Mouse (Mus musculus) heart, embryonic 12.5 days (tissue): ENCODE data around the gene Vegfb. TPM values are rescaled to one million over a fixed set of nuclear protein-coding genes. Genes with fewer than 3 reads are reported as not detected.

ENCODE experiments used
- ATAC-seq: fragments of 200-750 bp; cut with Nextera tagmentation; 2 replicates; pipeline ENCODE4 v1.8.0; 2017; ENCODE audit warnings: moderate TSS enrichment, moderate library complexity; ENCODE audit not compliant: insufficient number of reproducible peaks, low FRiP score
- H3K27ac ChIP-seq: fragments of 300-500 bp; sonication (generic); 2 replicates; pipeline ENCODE4 v1.5.1; 2016; ENCODE audit warnings: mild to moderate bottlenecking, moderate library complexity; ENCODE audit not compliant: poor library complexity, severe bottlenecking
- H3K27me3 ChIP-seq: fragments of 300-500 bp; sonication (generic); replicated peaks from 2 replicates; pipeline ENCODE4 v1.6.1; 2016; ENCODE audit warnings: mild to moderate bottlenecking, moderate library complexity
- H3K36me3 ChIP-seq: fragments of 300-500 bp; sonication (generic); 2 replicates; pipeline ENCODE4 v1.6.1; 2016; ENCODE audit warnings: mild to moderate bottlenecking, moderate library complexity
- H3K4me1 ChIP-seq: fragments of 300-500 bp; sonication (generic); replicated peaks from 2 replicates; pipeline ENCODE4 v1.6.1; 2016; ENCODE audit warnings: mild to moderate bottlenecking
- H3K4me2 ChIP-seq: fragments of 300-500 bp; sonication (generic); 2 replicates; pipeline ENCODE4 v1.6.1; 2016; ENCODE audit warnings: mild to moderate bottlenecking, moderate library complexity
- H3K4me3 ChIP-seq: fragments of 300-500 bp; sonication (generic); 2 replicates; pipeline ENCODE4 v1.5.1; 2016; ENCODE audit warnings: mild to moderate bottlenecking
- H3K9ac ChIP-seq: fragments of 300-500 bp; sonication (generic); 2 replicates; pipeline ENCODE4 v1.6.1; 2016; ENCODE audit warnings: mild to moderate bottlenecking, moderate library complexity
- H3K9me3 ChIP-seq: fragments of 300-500 bp; sonication (generic); replicated peaks from 2 replicates; pipeline ENCODE4 v1.6.1; 2016; ENCODE audit warnings: mild to moderate bottlenecking, moderate library complexity
- WGBS: fragments of 180-500 bp; shearing (Covaris S2); methylation state at CpG from one replicate; pipeline ENCODE4 v1.1.7; 2016; 5-methylcytosine and 5-hydroxymethylcytosine counted together
- polyA plus RNA-seq: library from polyadenylated mRNA; unstranded; fragments of >200 nt; fragmentation: Nextera tagmentation; extraction: Ambion mirVana; gene quantifications from 2 replicates; pipeline ENCODE4 v1.2.1, GENCODE M21; 2016

Gene Vegfb
- polyA plus RNA-seq, 1 experiment from 2014 or later, result 136 TPM

DNA sequence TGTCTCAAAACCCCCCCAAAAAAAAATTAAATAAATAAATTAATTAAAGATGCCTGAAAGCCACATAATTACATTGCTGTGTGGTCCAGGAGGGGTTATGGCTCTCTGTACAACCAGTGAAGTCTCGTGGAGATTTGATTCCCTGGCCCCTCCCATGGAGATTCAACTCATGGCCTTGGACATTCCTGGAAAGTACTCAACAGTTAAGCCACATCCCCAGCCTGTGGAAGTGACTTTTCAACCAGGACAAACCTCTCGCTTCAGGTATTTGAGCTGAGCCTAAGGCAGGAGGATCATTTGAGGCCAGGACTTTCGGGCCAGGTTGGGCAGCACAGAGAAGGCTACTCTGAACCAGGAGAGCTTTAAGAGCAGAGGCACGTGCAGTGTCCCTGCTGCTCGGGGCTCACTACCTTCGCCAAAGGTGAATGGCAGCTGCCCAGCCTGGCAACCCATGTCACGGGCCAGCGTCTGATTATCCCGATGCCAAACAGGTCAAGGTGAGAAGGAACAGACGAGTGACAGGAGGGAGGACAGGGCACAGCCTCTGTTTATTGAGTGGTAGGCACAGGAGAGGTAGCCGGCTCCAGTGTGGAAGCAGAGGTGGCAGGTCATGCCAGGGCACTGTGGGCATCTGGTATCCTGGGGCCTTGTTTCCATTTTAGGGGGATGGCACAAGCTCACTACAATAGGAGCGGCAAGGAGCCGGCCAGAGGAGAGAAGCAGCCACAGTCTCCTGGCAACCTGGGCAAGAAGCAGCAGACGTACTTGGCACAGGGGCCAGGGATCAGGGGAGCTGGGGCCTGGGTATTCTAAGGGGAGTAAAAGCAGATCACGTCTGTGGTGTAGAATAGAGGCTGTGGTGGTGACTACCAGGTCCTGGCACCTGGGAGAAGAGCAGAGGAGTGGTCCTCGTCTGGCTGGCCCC, 49.6 kb downstream of the Vegfb start:
- H3K4me2 ChIP-seq, result no peak overlapping the region
- ATAC-seq, result no peak
- H3K9ac ChIP-seq, result no peak overlapping the region
- H3K4me3 ChIP-seq, result no peak overlapping the region
- 0 out of 2 replicates have a peak, but pooled peaks cover 2% of the 10 kb centered on the region for H3K36me3 ChIP-seq
- WGBS, result 78% methylated on average over 16 of the region's 16 CpGs
- H3K4me1 ChIP-seq, result peaks cover 33% of the 10 kb centered on the region
- H3K9me3 ChIP-seq, result no peaks in the 10 kb centered on the region
- peaks cover 44% of the 10 kb centered on the region for H3K27me3 ChIP-seq
- no peak overlapping the region for H3K27ac ChIP-seq

GRCm38 (mm10) chr19:6936299-6936698, 51.2 kb downstream of the Vegfb start:
- H3K27ac ChIP-seq, result no peak overlapping the region
- H3K36me3 ChIP-seq, result 0 out of 2 replicates have a peak, but pooled peaks cover 2% of the 10 kb centered on the region
- H3K4me2 ChIP-seq, result no peak overlapping the region
- H3K9ac ChIP-seq, result no peak overlapping the region
- H3K4me3 ChIP-seq, result no peak overlapping the region
- H3K9me3 ChIP-seq, result no peaks in the 10 kb centered on the region
- peaks cover 59% of the 10 kb centered on the region for H3K27me3 ChIP-seq
- no peak for ATAC-seq
- 14% methylated on average over 3 of the region's 3 CpGs for WGBS
- peaks cover 31% of the 10 kb centered on the region for H3K4me1 ChIP-seq

- Histone ChIP-seq H3K27ac (no peak within 1 kb of the TSS), H3K9me3 (no peaks in the 10 kb centered on the region), H3K36me3 (0 out of 2 replicates have a peak, but pooled peaks cover 2% of the 10 kb centered on the region), H3K4me2 (peak within 1 kb of the TSS; percentile 83), H3K9ac (peak within 1 kb of the TSS; percentile 53), H3K27me3 (peaks cover 74% of the 10 kb centered on the region), H3K4me1 (peaks cover 14% of the 10 kb centered on the region), H3K4me3 (peak within 1 kb of the TSS; percentile 43)
- ATAC-seq, result no peak
- WGBS, result 12% methylated on average over 23 of the region's 23 CpGs
Measured at GRCm38 (mm10) chr19:6934195-6934977, 53.1 kb downstream of the Vegfb start, which contains the start of gene Kcnk4. Gene Kcnk4, minus strand, starts transcription at chr19:6934515.

GRCm38 (mm10) chr19:6933436-6934194, 53.8 kb downstream of the Vegfb start:
- Histone ChIP-seq H3K27ac (no peak overlapping the region), H3K9ac (peak overlapping the region; percentile 53), H3K4me2 (peak overlapping the region; percentile 83), H3K9me3 (no peaks in the 10 kb centered on the region), H3K4me3 (peak overlapping the region; percentile 43), H3K36me3 (0 out of 2 replicates have a peak, but pooled peaks cover 2% of the 10 kb centered on the region), H3K4me1 (peaks cover 14% of the 10 kb centered on the region), H3K27me3 (peaks cover 81% of the 10 kb centered on the region)
- ATAC-seq, result peak; percentile 58
- WGBS, result 4% methylated on average over 58 of the region's 58 CpGs

DNA sequence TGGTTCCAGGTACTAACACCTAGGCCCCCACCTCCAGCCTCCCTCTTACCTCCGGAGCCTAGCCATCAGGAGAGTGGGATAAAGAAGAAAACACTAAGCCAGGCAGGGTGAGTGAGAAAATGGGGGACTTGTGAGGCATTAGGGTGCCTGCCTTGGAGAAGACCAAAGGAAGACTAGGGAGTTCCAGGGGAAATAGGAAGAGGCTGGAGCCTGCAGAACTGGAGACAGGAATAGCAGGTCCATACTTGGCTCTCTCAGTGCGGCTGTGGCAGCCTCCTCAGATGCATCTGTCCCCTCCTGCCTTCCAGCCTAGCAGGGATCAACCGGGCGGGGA, 54.4 kb downstream of the Vegfb start:
- H3K4me2 ChIP-seq, result peak overlapping the region; percentile 83
- H3K36me3 ChIP-seq, result 0 out of 2 replicates have a peak, but pooled peaks cover 2% of the 10 kb centered on the region
- ATAC-seq, result no peak
- peaks cover 83% of the 10 kb centered on the region for H3K27me3 ChIP-seq
- no peaks in the 10 kb centered on the region for H3K9me3 ChIP-seq
- peak overlapping the region; percentile 53; the same call in 1 of the 2 replicates for H3K9ac ChIP-seq
- no peak overlapping the region for H3K27ac ChIP-seq
- peaks cover 14% of the 10 kb centered on the region for H3K4me1 ChIP-seq
- WGBS, result 24% methylated on average over 4 of the region's 4 CpGs
- H3K4me3 ChIP-seq, result peak overlapping the region; percentile 43

Other genes starting within 250 kb of the Vegfb start
- 14.8 and 19.3 TPM in 2 replicates for gene Rps6ka4, start 147.0 kb downstream of the Vegfb start, polyA plus RNA-seq
- gene Ccdc88b, start 129.4 kb downstream of the Vegfb start, polyA plus RNA-seq, result 0.47 and 0.55 TPM in 2 replicates
- gene Trmt112, start 78.0 kb downstream of the Vegfb start, polyA plus RNA-seq, result 85.9 and 92.9 TPM in 2 replicates
- 202 and 218 TPM in 2 replicates for gene Prdx5, start 77.5 kb downstream of the Vegfb start, polyA plus RNA-seq
- gene Esrra, start 65.8 kb downstream of the Vegfb start, polyA plus RNA-seq, result 27.4 and 30.2 TPM in 2 replicates
- 2.2 and 2.3 TPM in 2 replicates for gene Catsperz, start 62.3 kb downstream of the Vegfb start, polyA plus RNA-seq
- 0.14 and 0.29 TPM in 2 replicates for gene Kcnk4, start 53.1 kb downstream of the Vegfb start, polyA plus RNA-seq
- gene Bad, start 45.8 kb downstream of the Vegfb start, polyA plus RNA-seq, result 53.4 and 54.5 TPM in 2 replicates
- gene Gpr137, start 45.2 kb downstream of the Vegfb start, polyA plus RNA-seq, result 21.0 and 23.7 TPM in 2 replicates
- 194 and 198 TPM in 2 replicates for gene Ppp1r14b, start 12.7 kb downstream of the Vegfb start, polyA plus RNA-seq
- 26.6 and 28.9 TPM in 2 replicates for gene Plcb3, start 11.2 kb downstream of the Vegfb start, polyA plus RNA-seq
- 73.3 and 81.9 TPM in 2 replicates for gene Fkbp2, start 7.2 kb downstream of the Vegfb start, polyA plus RNA-seq
- gene Dnajc4, start 4.9 kb upstream of the Vegfb start, polyA plus RNA-seq, result 32.7 and 33.9 TPM in 2 replicates
- 22.4 and 23.6 TPM in 2 replicates for gene Nudt22, start 8.5 kb upstream of the Vegfb start, polyA plus RNA-seq
- gene Trpt1, start 8.5 kb upstream of the Vegfb start, polyA plus RNA-seq, result 13.3 and 14.3 TPM in 2 replicates
- 9.3 and 11.7 TPM in 2 replicates for gene Fermt3, start 31.8 kb upstream of the Vegfb start, polyA plus RNA-seq
- gene Stip1, start 52.3 kb upstream of the Vegfb start, polyA plus RNA-seq, result 228 and 236 TPM in 2 replicates
- 29.0 and 30.0 TPM in 2 replicates for gene Macrod1, start 69.2 kb upstream of the Vegfb start, polyA plus RNA-seq
- 0.81 and 0.87 TPM in 2 replicates for gene Flrt1, start 118.1 kb upstream of the Vegfb start, polyA plus RNA-seq
- 151 and 154 TPM in 2 replicates for gene Otub1, start 218.7 kb upstream of the Vegfb start, polyA plus RNA-seq
- 2,134 and 2,138 TPM in 2 replicates for gene Cox8a, start 230.0 kb upstream of the Vegfb start, polyA plus RNA-seq